In the genomic region with DNA sequence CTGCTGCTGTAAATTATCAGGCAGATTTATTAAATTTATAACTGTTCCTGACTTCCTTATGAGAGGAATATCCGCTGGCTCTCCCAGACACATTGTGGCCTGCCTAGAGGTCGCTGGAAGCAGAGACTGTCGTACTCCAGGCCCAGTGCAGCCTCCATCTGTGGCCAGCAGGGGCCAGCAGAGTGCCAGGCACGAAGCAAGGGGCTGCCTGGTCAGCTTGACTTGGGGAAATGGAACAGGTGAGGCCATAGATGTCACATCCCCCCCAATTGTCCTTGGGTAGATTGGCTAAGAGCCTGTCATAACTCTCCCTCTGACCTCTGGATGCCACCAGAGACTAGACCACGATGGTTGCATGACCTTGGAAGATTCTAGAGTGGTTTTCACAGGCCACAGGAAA, we compare ENCODE assay signal across 8 mouse cellular contexts. TPM values are rescaled to one million over a fixed set of nuclear protein-coding genes. Genes with fewer than 3 reads are reported as not detected.
DNase-seq lines count a peak whose midpoint lies in the region; ATAC-seq lines count a peak whose summit lies in the region.

No protein-coding gene starts in this region.

- no peak overlapping the region for H3K27ac ChIP-seq in embryonic facial prominence, embryonic 15.5 days (replicated peaks)

- WGBS in embryonic facial prominence, embryonic 15.5 days, result 18% methylated on average over 5 of the region's 5 CpGs

- no peak overlapping the region for H3K4me3 ChIP-seq in embryonic facial prominence, embryonic 15.5 days (replicated peaks)

- DNase-seq in CD8-positive naive resting alpha-beta T cell, adult 2 months (ENCODE audit: low read depth in 2 of 2, low spot score in 2 of 2), result peak; percentile 21 to 37
- peak; percentile 90 for DNase-seq in adrenal gland, postnatal 14 days
- DNase-seq in heart, postnatal 10 days, result peak; percentile 79 to 87
- peak; percentile 88 to 90 for DNase-seq in kidney, postnatal 4 days
- peak; percentile 79 for DNase-seq in lung, postnatal 10 days
- peak; percentile 74 for DNase-seq in retina, embryonic 14.5 days (ENCODE audit: low spot score)
- peak; percentile 54 to 76 for DNase-seq in urinary bladder, postnatal 4 days (ENCODE audit: low spot score in 2 of 2)

- H3K4me2 ChIP-seq in embryonic facial prominence, embryonic 15.5 days (replicated peaks), result no peak overlapping the region

- no peaks in the 10 kb centered on the region for H3K4me1 ChIP-seq in embryonic facial prominence, embryonic 15.5 days

- H3K27me3 ChIP-seq in embryonic facial prominence, embryonic 15.5 days, result no peaks in the 10 kb centered on the region

- no peaks in the 10 kb centered on the region for H3K9me3 ChIP-seq in embryonic facial prominence, embryonic 15.5 days (replicated peaks)

- H3K9ac ChIP-seq in embryonic facial prominence, embryonic 15.5 days, result no peak overlapping the region

- intact Hi-C loops in heart, postnatal 10 days (cut with DNase I), result loop anchor here (1.0 kb wide), 2 partner anchors 105 to 136 kb away; no protein-coding TSS in a partner anchor

- peaks cover 74% of the 10 kb centered on the region for H3K36me3 ChIP-seq in embryonic facial prominence, embryonic 15.5 days

- 0 out of 2 replicates have a peak, but pooled peaks have one; percentile 24 for ATAC-seq in embryonic facial prominence, embryonic 15.5 days (ENCODE audit: insufficient number of reproducible peaks, low FRiP score, low TSS enrichment, low read depth)

RNA-seq across cellular contexts. Expression of a gene that starts 18.0 kb away (rescaled TPM):
- 8.3 and 12.0 TPM in 2 replicates for total RNA-seq in adrenal gland, postnatal 14 days (2021)
- 24.9 and 28.7 TPM in 2 replicates for polyA plus RNA-seq in embryonic facial prominence, embryonic 15.5 days (2015; fragmentation: Nextera tagmentation; extraction: Ambion mirVana)
- total RNA-seq in heart, postnatal 10 days (2021), result 1 to 10 TPM; 9.3 TPM

RNA-seq across cellular contexts. Expression of a gene that starts 44.1 kb away (rescaled TPM):
- total RNA-seq in adrenal gland, postnatal 14 days (2021), result not detected in 2 replicates
- polyA plus RNA-seq in embryonic facial prominence, embryonic 15.5 days (2015; fragmentation: Nextera tagmentation; extraction: Ambion mirVana), result 1.7 and 2.4 TPM in 2 replicates
- not detected for total RNA-seq in heart, postnatal 10 days (2021)

Comparison
In these comparisons a context has a peak if more than half of its experiments do, and no peak if none do; other contexts are left out.
1. DNase-seq: peak in every context shown above with its lines; median percentile 90 in adrenal gland, postnatal 14 days; 89 in kidney, postnatal 4 days; 83 in heart, postnatal 10 days; 79 in lung, postnatal 10 days; 74 in retina, embryonic 14.5 days; 65 in urinary bladder, postnatal 4 days; 29 in CD8-positive naive resting alpha-beta T cell, adult 2 months.